Mouse (Mus musculus) gastrocnemius, postnatal 25 days (tissue): Measurements from ENCODE around the gene Zic2. TPM values are rescaled to one million over a fixed set of nuclear protein-coding genes. Genes with fewer than 3 reads are reported as not detected.

Source experiments
- DNase-seq: peaks from one replicate; pipeline ENCODE4 v3.0.0; 2022
- total RNA-seq, 2 experiments: library from RNA; stranded (reverse); gene quantifications; 1 replicate in 1 of 2; 2 replicates in 1 of 2; pipeline ENCODE4 v1.2.3; 2021

Zic2 gene
- total RNA-seq, 2 experiments from 2014 or later: not detected

DNA sequence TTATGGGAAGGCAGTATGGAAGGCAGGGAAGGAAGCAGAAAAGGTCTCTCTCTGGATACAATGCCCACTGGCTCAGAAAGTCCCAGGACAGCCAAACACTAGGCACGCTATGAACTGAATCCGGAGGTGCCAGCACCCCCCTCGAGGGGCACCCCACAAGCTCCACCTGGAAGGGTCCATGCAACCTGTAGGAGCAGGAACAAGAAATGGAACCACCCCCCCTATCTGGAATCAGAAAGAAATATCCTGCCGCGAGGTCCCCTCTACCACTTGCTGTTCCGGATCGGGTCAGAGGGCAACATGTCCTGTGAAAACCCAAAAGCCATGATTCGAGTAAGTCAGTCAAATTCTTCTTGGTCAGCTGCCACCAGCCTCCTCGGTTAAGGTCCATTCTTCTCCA is 13.3 kb upstream of the Zic2 start:
- DNase-seq: no peak

- DNase-seq: no peak
Measured at GRCm38 (mm10) chr14:122462689-122463079, 12.6 kb upstream of the Zic2 start.

DNA sequence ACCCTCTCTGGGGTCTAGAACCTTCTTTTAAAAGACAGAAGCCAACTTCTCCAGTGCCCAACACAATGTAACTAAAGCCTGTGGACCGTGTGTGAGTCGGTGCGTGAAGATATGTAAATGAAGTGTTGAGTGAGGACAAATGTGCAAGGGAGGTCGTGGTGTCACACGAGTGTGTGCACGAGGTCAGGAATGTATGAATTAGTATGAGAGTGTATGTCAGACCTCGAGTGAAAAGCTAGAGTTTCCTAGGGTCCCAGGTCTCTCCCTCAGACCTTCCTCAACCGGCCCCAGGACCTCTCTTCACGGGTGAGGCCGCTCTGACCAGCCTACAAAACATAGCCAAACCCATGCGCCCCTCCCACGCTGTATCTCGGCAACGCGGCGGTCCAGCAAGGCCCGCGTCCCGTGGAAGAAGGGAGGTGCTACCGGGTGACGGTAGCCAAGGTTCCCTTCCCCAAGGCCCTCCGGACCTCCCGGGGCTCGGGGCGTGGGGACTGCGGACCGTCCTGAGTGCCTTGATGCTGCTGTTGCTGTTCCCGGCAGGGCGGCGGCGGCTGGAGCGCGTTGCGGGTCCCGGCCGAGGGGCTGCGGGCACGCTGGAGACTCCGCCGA is 12.0 kb upstream of the Zic2 start:
- no peak for DNase-seq

- peak; percentile 31 for DNase-seq
Measured at GRCm38 (mm10) chr14:122463734-122464341, 11.4 kb upstream of the Zic2 start.

GRCm38 (mm10) chr14:122464351-122464762 is 10.9 kb upstream of the Zic2 start:
- DNase-seq: no peak

- DNase-seq: no peak
Measured at GRCm38 (mm10) chr14:122464763-122465741, 10.2 kb upstream of the Zic2 start, which contains the start of gene Zic5. Gene Zic5, minus strand, starts transcription at chr14:122465677.

DNA sequence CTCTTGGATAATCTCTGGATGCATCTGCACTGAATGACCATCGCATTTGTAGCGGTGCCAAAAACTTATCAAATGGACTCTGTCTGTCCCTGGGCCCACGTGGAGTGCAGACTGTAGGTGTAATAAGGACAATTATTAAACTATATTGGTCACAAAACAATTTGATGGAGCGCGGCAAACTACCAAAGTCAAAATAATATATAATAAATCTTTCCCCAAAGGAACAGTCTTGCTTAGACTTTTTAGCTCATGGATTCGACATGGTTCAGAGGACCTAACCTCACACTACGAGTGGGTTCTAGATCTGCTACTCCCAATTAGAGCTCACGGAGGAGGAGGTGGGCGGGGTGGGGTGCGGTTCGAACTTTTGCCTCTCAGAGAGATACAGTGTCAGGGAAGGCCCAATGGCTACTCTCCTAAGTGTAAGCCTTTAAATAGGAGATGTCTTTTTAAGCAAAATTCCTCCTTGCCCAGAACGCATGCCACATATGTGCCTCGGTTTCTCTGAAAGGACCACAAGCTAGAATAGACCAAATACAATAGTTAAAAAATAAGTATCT is 9.2 kb upstream of the Zic2 start:
- no peak for DNase-seq

- DNase-seq: no peak
Measured at GRCm38 (mm10) chr14:122466756-122467362, 8.4 kb upstream of the Zic2 start.

DNA sequence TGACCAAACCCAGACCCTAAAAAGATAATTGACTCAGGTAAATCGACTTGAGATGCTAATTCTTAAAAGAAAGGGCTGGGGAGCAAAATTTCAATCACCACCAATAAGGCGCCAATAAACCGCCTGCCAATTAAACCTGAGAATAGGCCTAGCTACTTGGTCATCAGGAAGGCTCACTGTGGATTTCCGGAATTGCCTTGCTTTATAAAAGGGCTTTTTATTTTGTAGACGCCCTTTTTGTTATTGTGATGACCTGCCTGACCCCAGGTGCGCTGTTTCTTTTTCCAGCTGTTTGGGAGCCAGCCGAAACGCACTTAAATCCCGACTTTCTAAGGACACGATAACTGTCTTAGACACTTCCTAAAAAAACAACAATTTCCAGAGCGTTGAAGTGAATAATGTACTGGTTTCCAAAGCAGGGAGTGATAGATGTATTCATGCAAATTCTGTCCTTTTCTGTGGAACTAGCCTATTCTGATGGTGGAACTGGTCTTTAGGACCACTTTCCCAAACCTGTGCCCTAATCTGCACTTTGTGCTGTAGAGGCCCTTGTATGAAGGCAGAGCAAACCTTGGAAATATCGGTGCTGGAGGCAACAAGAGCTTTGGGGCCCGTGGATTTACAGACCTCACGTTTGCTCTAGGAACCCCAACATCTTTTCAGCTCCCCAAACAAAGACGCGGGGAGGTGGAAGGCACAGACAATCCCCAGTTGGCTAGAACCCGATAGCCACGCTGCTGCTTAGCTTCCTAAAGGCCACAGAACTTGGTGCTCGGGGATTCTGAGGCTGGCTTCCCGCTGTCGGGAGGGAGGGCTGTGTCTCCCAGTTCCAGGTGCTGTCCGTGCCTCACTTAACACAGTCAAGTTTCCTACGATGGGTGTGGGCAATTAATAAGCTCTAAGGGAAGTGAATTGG is 7.1 kb upstream of the Zic2 start:
- DNase-seq: no peak

GRCm38 (mm10) chr14:122468971-122469755 is 6.1 kb upstream of the Zic2 start:
- no peak for DNase-seq

DNA sequence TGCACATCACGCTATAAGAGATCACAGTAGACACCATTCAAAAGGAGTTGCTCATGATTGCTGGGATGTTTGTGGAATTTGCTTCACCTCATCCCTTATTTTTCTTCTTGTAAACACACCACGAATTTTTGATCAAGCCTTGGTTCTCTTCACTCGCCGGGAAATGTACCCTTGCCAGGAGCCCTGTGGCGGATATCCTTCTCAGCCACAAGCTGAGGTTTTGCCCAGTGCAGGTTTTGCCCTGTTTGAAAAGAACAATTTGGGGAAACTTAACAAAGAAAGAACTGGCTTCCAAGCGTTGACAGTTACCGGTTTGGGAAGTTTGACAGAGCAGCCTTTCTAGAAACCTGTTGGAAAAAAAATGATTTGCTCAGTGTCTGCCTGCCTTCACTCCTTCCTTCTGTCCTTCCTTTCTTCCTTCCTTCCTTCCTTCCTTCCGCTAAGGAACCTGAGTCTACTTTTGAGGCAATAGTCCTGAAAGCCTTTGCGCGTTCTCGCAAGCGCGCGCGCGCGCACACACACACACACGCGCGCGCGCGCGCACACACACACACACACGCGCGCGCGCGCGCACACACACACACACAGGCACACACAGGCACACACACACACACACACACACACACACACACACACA is 3.7 kb upstream of the Zic2 start:
- DNase-seq: no peak

GRCm38 (mm10) chr14:122472161-122472560 is 3.1 kb upstream of the Zic2 start:
- DNase-seq: no peak

GRCm38 (mm10) chr14:122472647-122473046 is 2.6 kb upstream of the Zic2 start:
- no peak for DNase-seq

DNA sequence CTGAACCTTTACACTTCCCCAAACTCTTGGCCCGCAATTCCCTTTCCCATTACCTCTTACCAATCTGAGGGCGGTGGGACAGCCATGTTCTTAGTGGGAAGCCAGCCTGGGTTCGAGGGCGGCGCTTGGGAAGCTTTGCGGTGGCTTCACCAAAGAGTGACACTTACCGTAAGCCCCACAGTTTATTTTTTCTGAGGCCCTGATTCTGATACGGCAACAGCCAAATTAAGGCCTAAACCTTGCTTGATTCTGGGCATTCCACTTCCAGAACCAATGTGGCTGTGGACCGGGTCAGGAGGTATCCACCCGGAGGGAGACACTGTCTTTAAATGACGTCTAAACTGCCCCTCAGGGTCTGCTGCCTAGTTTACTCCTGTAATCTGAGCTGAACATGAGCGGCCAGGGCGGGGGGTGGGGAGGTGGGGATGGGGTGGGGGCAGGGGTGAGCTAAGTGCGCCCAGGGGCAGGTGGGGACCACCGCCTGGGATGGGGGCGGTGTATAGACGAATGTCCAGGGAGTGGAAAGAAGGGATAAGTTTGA is 2.0 kb upstream of the Zic2 start:
- no peak for DNase-seq

DNA sequence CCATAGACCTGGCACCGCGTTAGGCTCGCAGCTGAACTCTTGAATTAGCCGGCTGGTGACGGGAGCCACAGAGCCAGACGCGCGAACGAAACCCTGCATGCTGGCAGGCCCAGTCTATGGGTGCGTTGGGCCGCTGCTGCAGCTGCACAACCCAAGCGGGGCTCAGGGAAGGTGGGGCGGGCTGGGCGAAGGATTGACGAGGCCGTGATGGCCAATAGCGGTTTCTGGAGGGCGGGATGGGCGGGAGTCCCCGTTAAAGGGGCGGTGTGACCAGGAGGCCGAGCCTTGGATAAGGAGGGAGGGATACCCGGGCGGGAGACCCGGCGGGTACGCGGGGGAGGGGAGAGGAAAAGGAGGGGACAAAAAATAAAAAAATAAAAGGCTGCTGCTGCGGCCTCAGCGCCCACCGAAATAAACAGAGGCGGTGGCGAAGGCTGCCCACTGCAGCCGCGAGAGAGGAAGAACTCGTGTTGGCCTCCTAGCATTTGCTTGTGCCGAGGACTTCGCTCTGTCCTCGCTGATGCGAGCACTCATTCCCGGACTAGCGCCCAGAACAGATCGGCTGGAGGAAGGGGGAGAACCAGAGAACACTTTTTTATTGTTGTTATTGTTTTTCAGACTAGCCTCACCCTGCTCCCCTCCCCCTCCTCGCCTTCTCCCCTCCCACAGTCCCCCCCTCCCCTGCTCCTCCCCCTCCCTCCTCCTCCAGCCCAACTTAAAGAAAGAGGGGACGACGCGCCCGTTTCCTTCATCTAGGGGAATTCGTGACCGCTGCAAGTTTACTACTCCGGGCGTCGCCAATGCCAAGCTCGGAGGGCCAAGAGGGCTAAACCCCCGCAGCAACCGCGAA is 969 bp upstream of the Zic2 start:
- no peak for DNase-seq

DNA sequence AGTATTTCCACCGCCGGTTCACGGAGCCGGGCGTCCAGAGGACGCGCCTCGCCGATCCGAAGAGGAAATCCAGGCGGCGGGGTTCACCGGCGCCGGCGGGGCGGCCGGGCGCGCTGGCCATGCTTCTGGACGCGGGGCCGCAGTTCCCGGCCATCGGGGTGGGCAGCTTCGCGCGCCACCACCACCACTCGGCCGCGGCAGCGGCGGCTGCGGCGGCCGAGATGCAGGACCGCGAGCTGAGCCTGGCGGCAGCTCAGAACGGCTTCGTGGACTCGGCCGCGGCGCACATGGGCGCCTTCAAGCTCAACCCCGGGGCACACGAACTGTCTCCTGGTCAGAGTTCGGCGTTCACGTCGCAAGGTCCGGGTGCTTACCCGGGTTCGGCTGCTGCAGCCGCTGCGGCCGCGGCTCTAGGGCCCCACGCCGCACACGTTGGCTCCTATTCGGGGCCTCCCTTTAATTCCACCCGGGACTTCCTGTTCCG is 364 bp downstream of the Zic2 start:
- DNase-seq: no peak

DNA sequence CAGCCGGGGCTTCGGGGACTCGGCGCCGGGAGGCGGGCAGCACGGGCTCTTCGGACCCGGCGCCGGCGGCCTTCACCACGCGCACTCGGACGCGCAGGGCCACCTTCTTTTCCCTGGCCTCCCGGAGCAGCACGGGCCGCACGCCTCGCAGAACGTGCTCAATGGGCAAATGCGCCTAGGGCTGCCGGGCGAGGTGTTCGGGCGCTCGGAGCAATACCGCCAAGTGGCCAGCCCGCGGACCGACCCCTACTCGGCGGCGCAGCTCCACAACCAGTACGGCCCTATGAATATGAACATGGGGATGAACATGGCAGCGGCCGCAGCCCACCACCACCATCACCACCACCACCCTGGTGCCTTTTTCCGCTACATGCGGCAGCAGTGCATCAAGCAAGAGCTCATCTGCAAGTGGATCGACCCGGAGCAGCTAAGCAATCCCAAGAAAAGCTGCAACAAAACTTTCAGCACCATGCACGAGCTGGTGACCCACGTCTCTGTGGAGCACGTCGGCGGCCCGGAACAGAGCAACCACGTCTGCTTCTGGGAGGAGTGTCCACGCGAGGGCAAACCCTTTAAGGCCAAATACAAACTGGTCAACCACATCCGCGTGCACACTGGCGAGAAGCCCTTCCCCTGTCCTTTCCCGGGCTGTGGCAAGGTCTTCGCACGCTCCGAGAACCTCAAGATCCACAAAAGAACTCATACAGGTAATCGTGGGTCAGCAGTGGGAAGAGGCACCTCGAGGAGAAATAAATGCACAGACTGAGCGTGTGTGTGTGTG is 996 bp downstream of the Zic2 start:
- no peak for DNase-seq

DNA sequence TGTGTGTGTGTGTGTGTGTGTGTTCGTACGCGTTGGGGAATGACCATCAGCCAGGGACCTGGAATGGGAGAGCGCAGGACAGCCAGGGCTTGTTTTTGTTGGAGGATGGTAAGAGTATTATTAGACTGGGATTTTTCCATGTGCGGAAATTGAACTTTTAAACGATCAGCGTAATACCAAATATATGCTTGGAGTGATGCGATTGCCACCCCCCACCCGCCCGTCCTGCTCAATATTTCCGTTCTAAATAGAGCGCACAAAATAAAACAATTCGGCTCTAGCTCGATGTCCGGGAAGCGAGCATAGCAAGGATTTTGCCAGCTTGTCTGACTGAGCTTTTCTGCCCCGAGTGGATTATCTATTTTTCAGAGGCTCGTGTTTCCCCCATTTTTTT is 1.6 kb downstream of the Zic2 start:
- DNase-seq: no peak
